9 mouse cellular contexts compared by ENCODE assay signal in genomic region chr6:111985452-111985851, GRCm38 (mm10).
DNase-seq lines count a peak whose midpoint lies in the region.
"Had no signal": no experiment of that assay in that cellular context is flagged by ENCODE, and none has a peak within 500 bp of the region (broad histone marks: within the 10 kb centered on the region; RNA-seq: fewer than 3 reads in every experiment).

No protein-coding gene starts in this region.

- intact Hi-C loops in heart, postnatal 25 days (cut with DNase I): no loop called here

- peak; percentile 5 to 22 for DNase-seq in heart, adult 18-20 months
- no peak for DNase-seq in heart, postnatal 25 days (ENCODE audit: low spot score)
- DNase-seq in ovary, adult 18-20 months (ENCODE audit: low spot score): peak; percentile 3
- no peak for DNase-seq in ovary, postnatal 36 days (ENCODE audit: low spot score)
- DNase-seq in fibroblast of lung, adult 2 months (ENCODE audit: low read depth): peak; percentile 47
- peak; percentile 2 for DNase-seq in lung, postnatal 25 days (ENCODE audit: low spot score)
- no peak for DNase-seq in gastrocnemius, adult 8-10 months (ENCODE audit: low spot score in 2 of 2)
- DNase-seq in cerebellum, adult 9-10 months: no peak
- DNase-seq: cerebellum, postnatal 14 days had no signal

Comparison
In these comparisons a context has a peak if more than half of its experiments do, and no peak if none do; other contexts are left out.
1. DNase-seq: peak in heart, adult 18-20 months (2 of 2), ovary, adult 18-20 months (single experiment), fibroblast of lung, adult 2 months (single experiment) and lung, postnatal 25 days (single experiment); none in heart, postnatal 25 days (single experiment), ovary, postnatal 36 days (single experiment), gastrocnemius, adult 8-10 months (0 of 2) and cerebellum, adult 9-10 months (single experiment).